ENCODE assay signal across 8 mouse cellular contexts in genomic region chr6:30459811-30460749, GRCm38 (mm10). TPM values are rescaled to one million over a fixed set of nuclear protein-coding genes. Genes with fewer than 3 reads are reported as not detected.
DNase-seq lines count a peak whose midpoint lies in the region; ATAC-seq and TF ChIP-seq lines count a peak whose summit lies in the region.

No protein-coding gene starts in this region.

- no peak overlapping the region for H3ac ChIP-seq in C2C12 (ENCODE audit: control insufficient read depth, insufficient read length, low read depth)

- no peaks in the 10 kb centered on the region for H3K36me3 ChIP-seq in C2C12 (ENCODE audit: control insufficient read depth, insufficient read depth)
- H3K36me3 ChIP-seq in erythroblast, embryonic 14.5 days (ENCODE audit: control insufficient read depth) = peaks cover 3% of the 10 kb centered on the region; the same call in 1 of the 2 replicates
- H3K36me3 ChIP-seq in heart, embryonic 14.5 days (ENCODE audit: control insufficient read depth, insufficient read depth, low read length) = peaks cover 6% of the 10 kb centered on the region
- 0 out of 2 replicates have a peak, but pooled peaks cover 4% of the 10 kb centered on the region for H3K36me3 ChIP-seq in kidney, postnatal 0 days (ENCODE audit: insufficient read depth, low read length)
- H3K36me3 ChIP-seq in liver, embryonic 15.5 days (replicated peaks) = no peaks in the 10 kb centered on the region
- peaks cover 4% of the 10 kb centered on the region for H3K36me3 ChIP-seq in neural tube, embryonic 11.5 days (ENCODE audit: control insufficient read depth, insufficient read depth, low read length)
- no peaks in the 10 kb centered on the region for H3K36me3 ChIP-seq in stomach, embryonic 15.5 days

- no peaks in the 10 kb centered on the region for H3K79me3 ChIP-seq in C2C12 (ENCODE audit: low read depth)

- H3K4me3 ChIP-seq in C2C12 (ENCODE audit: insufficient read depth, poor library complexity, severe bottlenecking) = no peak overlapping the region
- H3K4me3 ChIP-seq in brown adipose tissue, adult 24 weeks (ENCODE audit: insufficient read depth, low read depth, low read length) = peak overlapping the region; percentile 57
- H3K4me3 ChIP-seq in erythroblast, embryonic 14.5 days (replicated peaks) = peak overlapping the region; percentile 62
- H3K4me3 ChIP-seq in heart, embryonic 14.5 days (ENCODE audit: control insufficient read depth in 1 of 2, insufficient read depth in 1 of 2, low read depth in 1 of 2, low read length in 2 of 2) = peak overlapping the region; percentile 38 to 47
- H3K4me3 ChIP-seq in kidney, postnatal 0 days (replicated peaks; ENCODE audit: low read depth, low read length) = peak overlapping the region; percentile 34
- H3K4me3 ChIP-seq in liver, embryonic 15.5 days (replicated peaks) = peak overlapping the region; percentile 59
- H3K4me3 ChIP-seq in neural tube, embryonic 11.5 days (ENCODE audit: low read depth, low read length) = peak overlapping the region; percentile 34
- H3K4me3 ChIP-seq in stomach, embryonic 15.5 days (replicated peaks) = peak overlapping the region; percentile 49

- peak overlapping the region; percentile 78 for H3K4me2 ChIP-seq in heart, embryonic 14.5 days (ENCODE audit: low read length)
- peak overlapping the region; percentile 61 for H3K4me2 ChIP-seq in kidney, postnatal 0 days (ENCODE audit: low read length)
- peak overlapping the region; percentile 86 for H3K4me2 ChIP-seq in liver, embryonic 15.5 days
- peak overlapping the region; percentile 66 for H3K4me2 ChIP-seq in neural tube, embryonic 11.5 days (ENCODE audit: low read depth)
- peak overlapping the region; percentile 86 for H3K4me2 ChIP-seq in stomach, embryonic 15.5 days

- no peak overlapping the region for H3K27ac ChIP-seq in brown adipose tissue, adult 24 weeks (replicated peaks; ENCODE audit: low read depth, low read length)
- H3K27ac ChIP-seq in heart, embryonic 14.5 days (replicated peaks in 1 of 2; ENCODE audit: control insufficient read depth in 1 of 2, insufficient read depth in 1 of 2, low read depth in 2 of 2, low read length in 2 of 2) = peak overlapping the region; percentile 66 to 93
- H3K27ac ChIP-seq in kidney, postnatal 0 days = peak overlapping the region; percentile 84
- peak overlapping the region; percentile 68 for H3K27ac ChIP-seq in liver, embryonic 15.5 days (replicated peaks)
- peak overlapping the region; percentile 64 for H3K27ac ChIP-seq in neural tube, embryonic 11.5 days (ENCODE audit: low read depth, low read length)
- peak overlapping the region; percentile 83 for H3K27ac ChIP-seq in stomach, embryonic 15.5 days

- peak; percentile 87 for DNase-seq in kidney, postnatal 0 days (ENCODE audit: low spot score)
- peak; percentile 91 for DNase-seq in neural tube, embryonic 11.5 days (ENCODE audit: low spot score)

- TF ChIP-seq CTCF in C2C12 (IDR thresholded peaks at IDR 0.05; ENCODE audit: control insufficient read depth, insufficient read depth, insufficient read length) = peak; percentile 46
- peak; percentile 91 for TF ChIP-seq CTCF in kidney, postnatal 0 days (IDR thresholded peaks at IDR 0.05; ENCODE audit: low read depth)

- H3K27me3 ChIP-seq in C2C12 (ENCODE audit: control insufficient read depth, insufficient read depth, insufficient read length) = no peaks in the 10 kb centered on the region
- H3K27me3 ChIP-seq in erythroblast, embryonic 14.5 days (ENCODE audit: control insufficient read depth) = peaks cover 49% of the 10 kb centered on the region
- no peaks in the 10 kb centered on the region for H3K27me3 ChIP-seq in heart, embryonic 14.5 days (ENCODE audit: control insufficient read depth, insufficient read depth, low read length)
- no peaks in the 10 kb centered on the region for H3K27me3 ChIP-seq in kidney, postnatal 0 days (ENCODE audit: insufficient read depth, low read length)
- H3K27me3 ChIP-seq in liver, embryonic 15.5 days = peaks cover 38% of the 10 kb centered on the region
- no peaks in the 10 kb centered on the region for H3K27me3 ChIP-seq in neural tube, embryonic 11.5 days (ENCODE audit: control insufficient read depth, insufficient read depth, low read length)
- no peaks in the 10 kb centered on the region; the same call in 1 of the 2 replicates for H3K27me3 ChIP-seq in stomach, embryonic 15.5 days (replicated peaks)

- ATAC-seq in heart, embryonic 14.5 days (ENCODE audit: insufficient number of reproducible peaks, insufficient read depth, low FRiP score, low read depth) = no peak
- ATAC-seq in kidney, postnatal 0 days (replicated peaks; ENCODE audit: low FRiP score, low read depth) = peak; percentile 27; the same call in 1 of the 2 replicates
- peak; percentile 38 for ATAC-seq in liver, embryonic 15.5 days (ENCODE audit: insufficient read depth)
- peak; percentile 18; the same call in 1 of the 2 replicates for ATAC-seq in neural tube, embryonic 11.5 days (ENCODE audit: insufficient read depth, low FRiP score, low TSS enrichment)
- peak; percentile 6; the same call in 1 of the 2 replicates for ATAC-seq in stomach, embryonic 15.5 days (ENCODE audit: insufficient read depth, low FRiP score, low read depth)

- no peaks in the 10 kb centered on the region for H3K9me3 ChIP-seq in erythroblast, embryonic 14.5 days (ENCODE audit: control insufficient read depth, low read length)
- no peaks in the 10 kb centered on the region for H3K9me3 ChIP-seq in heart, embryonic 14.5 days (ENCODE audit: control insufficient read depth, low read length)
- no peaks in the 10 kb centered on the region for H3K9me3 ChIP-seq in kidney, postnatal 0 days (replicated peaks; ENCODE audit: low read length)
- no peaks in the 10 kb centered on the region for H3K9me3 ChIP-seq in liver, embryonic 15.5 days (replicated peaks)
- H3K9me3 ChIP-seq in neural tube, embryonic 11.5 days (ENCODE audit: control insufficient read depth, low read length) = no peaks in the 10 kb centered on the region
- no peaks in the 10 kb centered on the region for H3K9me3 ChIP-seq in stomach, embryonic 15.5 days

- peak overlapping the region; percentile 76 for H3K9ac ChIP-seq in heart, embryonic 14.5 days (ENCODE audit: low read length)
- peak overlapping the region; percentile 62 for H3K9ac ChIP-seq in kidney, postnatal 0 days (ENCODE audit: low read depth, low read length)
- peak overlapping the region; percentile 54 for H3K9ac ChIP-seq in liver, embryonic 15.5 days
- H3K9ac ChIP-seq in neural tube, embryonic 11.5 days (ENCODE audit: low read length) = peak overlapping the region; percentile 78
- peak overlapping the region; percentile 53; the same call in 1 of the 2 replicates for H3K9ac ChIP-seq in stomach, embryonic 15.5 days

- 0 out of 2 replicates have a peak, but pooled peaks cover 3% of the 10 kb centered on the region for H3K4me1 ChIP-seq in brown adipose tissue, adult 24 weeks (ENCODE audit: control insufficient read depth, insufficient read depth, insufficient read length, low read length)
- H3K4me1 ChIP-seq in erythroblast, embryonic 14.5 days (ENCODE audit: control insufficient read depth) = peaks cover 44% of the 10 kb centered on the region
- peaks cover 36 to 46% of the 10 kb centered on the region in 2 experiments for H3K4me1 ChIP-seq in heart, embryonic 14.5 days (ENCODE audit: control insufficient read depth in 2 of 2, insufficient read depth in 2 of 2, low read length in 2 of 2)
- H3K4me1 ChIP-seq in kidney, postnatal 0 days (replicated peaks; ENCODE audit: insufficient read depth, low read length) = peaks cover 24% of the 10 kb centered on the region; the same call in 1 of the 2 replicates
- peaks cover 38% of the 10 kb centered on the region for H3K4me1 ChIP-seq in liver, embryonic 15.5 days (replicated peaks)
- H3K4me1 ChIP-seq in neural tube, embryonic 11.5 days (ENCODE audit: control insufficient read depth, insufficient read depth, low read length) = peaks cover 14% of the 10 kb centered on the region
- H3K4me1 ChIP-seq in stomach, embryonic 15.5 days = peaks cover 29% of the 10 kb centered on the region

- 8% methylated on average over 40 of the region's 40 CpGs for WGBS in heart, embryonic 14.5 days
- WGBS in kidney, postnatal 0 days = 5% methylated on average over 40 of the region's 40 CpGs
- WGBS in liver, embryonic 15.5 days (ENCODE audit: insufficient replicate concordance) = 8% methylated on average over 40 of the region's 40 CpGs
- WGBS in neural tube, embryonic 11.5 days = 6% methylated on average over 40 of the region's 40 CpGs
- 7% methylated on average over 40 of the region's 40 CpGs for WGBS in stomach, embryonic 15.5 days

- H3K79me2 ChIP-seq in C2C12 (ENCODE audit: control insufficient read depth, insufficient read depth) = no peaks in the 10 kb centered on the region

RNA-seq across cellular contexts. Expression of gene Tmem209, which starts 49.5 kb away (rescaled TPM):
- polyA plus RNA-seq in C2C12 (2012; fragmentation: generic; extraction: Trizol) = 19.5 TPM
- polyA plus RNA-seq in brown adipose tissue, adult 24 weeks (2012; ENCODE audit: insufficient read depth, insufficient read length, missing spikeins) = 11.8 and 15.0 TPM in 2 replicates
- polyA plus RNA-seq in erythroblast, embryonic 14.5 days (2012) = 0.37 and 0.53 TPM in 2 replicates
- polyA plus RNA-seq in heart, embryonic 14.5 days (2014; fragmentation: Nextera tagmentation; extraction: Ambion mirVana) = 25.4 and 26.3 TPM in 2 replicates
- 25.9 and 27.4 TPM in 2 replicates for polyA plus RNA-seq in kidney, postnatal 0 days (2015; fragmentation: Nextera tagmentation; extraction: Ambion mirVana)
- 19.2 and 19.4 TPM in 2 replicates for polyA plus RNA-seq in liver, embryonic 15.5 days (2015; fragmentation: Nextera tagmentation; extraction: Ambion mirVana)
- polyA plus RNA-seq in neural tube, embryonic 11.5 days (2014; fragmentation: Nextera tagmentation; extraction: Ambion mirVana) = 38.6 and 41.5 TPM in 2 replicates
- polyA plus RNA-seq in stomach, embryonic 15.5 days (2015; fragmentation: Nextera tagmentation; extraction: Ambion mirVana) = 28.5 and 33.7 TPM in 2 replicates

RNA-seq across cellular contexts. Expression of gene Ssmem1, which starts 49.6 kb away (rescaled TPM):
- polyA plus RNA-seq in C2C12 (2012; fragmentation: generic; extraction: Trizol) = 0.05 TPM
- not detected in 2 replicates for polyA plus RNA-seq in brown adipose tissue, adult 24 weeks (2012; ENCODE audit: insufficient read depth, insufficient read length, missing spikeins)
- not detected in 2 replicates for polyA plus RNA-seq in erythroblast, embryonic 14.5 days (2012)
- not detected in 2 replicates for polyA plus RNA-seq in heart, embryonic 14.5 days (2014; fragmentation: Nextera tagmentation; extraction: Ambion mirVana)
- 0.19 and 0.30 TPM in 2 replicates for polyA plus RNA-seq in kidney, postnatal 0 days (2015; fragmentation: Nextera tagmentation; extraction: Ambion mirVana)
- 0.14 and 0.21 TPM in 2 replicates for polyA plus RNA-seq in liver, embryonic 15.5 days (2015; fragmentation: Nextera tagmentation; extraction: Ambion mirVana)
- polyA plus RNA-seq in neural tube, embryonic 11.5 days (2014; fragmentation: Nextera tagmentation; extraction: Ambion mirVana) = 0.40 and 1.1 TPM in 2 replicates
- 0.09 TPM in 1 of 2 replicates, not detected in the other for polyA plus RNA-seq in stomach, embryonic 15.5 days (2015; fragmentation: Nextera tagmentation; extraction: Ambion mirVana)

RNA-seq across cellular contexts. Expression of gene Klhdc10, which starts 58.4 kb away (rescaled TPM):
- 33.9 TPM for polyA plus RNA-seq in C2C12 (2012; fragmentation: generic; extraction: Trizol)
- 18.9 and 19.3 TPM in 2 replicates for polyA plus RNA-seq in brown adipose tissue, adult 24 weeks (2012; ENCODE audit: insufficient read depth, insufficient read length, missing spikeins)
- 0.87 and 0.88 TPM in 2 replicates for polyA plus RNA-seq in erythroblast, embryonic 14.5 days (2012)
- polyA plus RNA-seq in heart, embryonic 14.5 days (2014; fragmentation: Nextera tagmentation; extraction: Ambion mirVana) = 22.5 and 24.5 TPM in 2 replicates
- polyA plus RNA-seq in kidney, postnatal 0 days (2015; fragmentation: Nextera tagmentation; extraction: Ambion mirVana) = 18.0 and 18.2 TPM in 2 replicates
- 8.2 and 8.3 TPM in 2 replicates for polyA plus RNA-seq in liver, embryonic 15.5 days (2015; fragmentation: Nextera tagmentation; extraction: Ambion mirVana)
- 33.9 and 38.8 TPM in 2 replicates for polyA plus RNA-seq in neural tube, embryonic 11.5 days (2014; fragmentation: Nextera tagmentation; extraction: Ambion mirVana)
- polyA plus RNA-seq in stomach, embryonic 15.5 days (2015; fragmentation: Nextera tagmentation; extraction: Ambion mirVana) = 16.8 and 20.8 TPM in 2 replicates
